Mouse (Mus musculus) ES-Bruce4 (cell line): ENCODE measurements around the gene Tex13a.

ENCODE experiments used
- CTCF ChIP-seq: IDR thresholded peaks from one replicate; pipeline ENCODE4 v1.8.1; 2011; ENCODE audit warnings: low read depth, low read length
- EP300 ChIP-seq: IDR thresholded peaks from 2 replicates; pipeline ENCODE4 v1.6.1; 2011; ENCODE audit warnings: low read depth, low read length; ENCODE audit not compliant: insufficient read depth
- POLR2A ChIP-seq: IDR thresholded peaks from one replicate; pipeline ENCODE4 v1.8.1; 2011; ENCODE audit warnings: low read length; ENCODE audit not compliant: insufficient read depth

DNA sequence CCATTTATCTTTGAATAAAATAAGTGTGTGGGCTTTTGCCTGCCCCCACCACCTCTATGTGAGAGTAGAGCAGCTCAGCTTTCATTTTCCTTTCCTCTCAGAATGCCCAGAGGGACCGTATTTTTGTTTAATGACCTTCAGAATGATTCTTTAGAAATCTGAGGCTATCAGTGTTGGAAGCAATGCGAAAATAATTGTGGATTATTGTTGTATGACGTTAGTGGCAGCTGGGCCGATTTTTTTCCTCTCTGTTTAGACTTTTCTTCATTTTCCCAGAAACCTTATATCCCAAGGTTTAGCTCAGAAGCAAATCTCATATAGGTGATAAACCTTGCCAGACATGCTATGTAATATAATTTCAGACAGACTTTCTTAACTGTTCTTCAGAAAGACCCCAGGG lies 25.2 kb upstream of the Tex13a start:
- TF ChIP-seq CTCF (no peak), POLR2A (no peak), EP300 (no peak)
